Mouse (Mus musculus) E14TG2a.4 (cell line): ENCODE measurements around the gene Ttbk2.

Source experiments
- CTCF ChIP-seq: conservative IDR thresholded peaks from 2 replicates; pipeline ENCODE4 v1.5.1; 2014; ENCODE audit warnings: low read length
- NANOG ChIP-seq: IDR thresholded peaks from 2 replicates; pipeline ENCODE4 v1.6.1; 2014; ENCODE audit warnings: borderline replicate concordance, low read length, mixed read lengths
- POU5F1 ChIP-seq: IDR thresholded peaks from 2 replicates; pipeline ENCODE4 v1.6.1; 2014; ENCODE audit warnings: low read length, borderline replicate concordance

DNA sequence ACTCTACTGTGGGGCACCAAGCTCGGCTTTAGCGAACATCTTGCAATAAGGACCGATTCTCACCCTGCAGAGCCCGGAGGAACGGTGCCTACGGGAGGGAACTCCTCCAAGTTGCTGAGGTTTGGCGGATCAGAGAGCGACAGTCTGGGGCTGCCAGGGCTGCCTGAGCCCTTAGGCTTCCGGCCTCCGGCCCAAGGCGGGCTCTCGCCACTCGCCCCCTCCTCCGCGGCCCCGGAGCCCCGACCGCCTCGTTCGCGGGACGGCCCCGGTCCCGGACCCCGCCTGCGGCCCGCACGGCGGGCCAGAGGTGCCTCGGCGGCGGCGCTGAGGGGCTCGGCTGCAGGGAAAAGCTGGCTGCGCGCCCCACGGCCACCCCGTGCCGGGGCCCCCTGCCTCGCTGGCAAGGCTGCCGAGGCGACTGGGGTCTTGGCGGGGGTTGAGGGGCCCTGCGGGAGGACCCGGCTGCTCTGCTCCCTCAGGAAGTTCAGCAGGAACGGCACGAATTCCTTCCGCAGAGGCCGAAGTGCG lies 119.7 kb downstream of the Ttbk2 start:
- TF ChIP-seq CTCF: no peak
- TF ChIP-seq POU5F1: no peak
- TF ChIP-seq NANOG: no peak
